Comparison of ENCODE assay signal across 7 mouse cellular contexts in the genomic region with DNA sequence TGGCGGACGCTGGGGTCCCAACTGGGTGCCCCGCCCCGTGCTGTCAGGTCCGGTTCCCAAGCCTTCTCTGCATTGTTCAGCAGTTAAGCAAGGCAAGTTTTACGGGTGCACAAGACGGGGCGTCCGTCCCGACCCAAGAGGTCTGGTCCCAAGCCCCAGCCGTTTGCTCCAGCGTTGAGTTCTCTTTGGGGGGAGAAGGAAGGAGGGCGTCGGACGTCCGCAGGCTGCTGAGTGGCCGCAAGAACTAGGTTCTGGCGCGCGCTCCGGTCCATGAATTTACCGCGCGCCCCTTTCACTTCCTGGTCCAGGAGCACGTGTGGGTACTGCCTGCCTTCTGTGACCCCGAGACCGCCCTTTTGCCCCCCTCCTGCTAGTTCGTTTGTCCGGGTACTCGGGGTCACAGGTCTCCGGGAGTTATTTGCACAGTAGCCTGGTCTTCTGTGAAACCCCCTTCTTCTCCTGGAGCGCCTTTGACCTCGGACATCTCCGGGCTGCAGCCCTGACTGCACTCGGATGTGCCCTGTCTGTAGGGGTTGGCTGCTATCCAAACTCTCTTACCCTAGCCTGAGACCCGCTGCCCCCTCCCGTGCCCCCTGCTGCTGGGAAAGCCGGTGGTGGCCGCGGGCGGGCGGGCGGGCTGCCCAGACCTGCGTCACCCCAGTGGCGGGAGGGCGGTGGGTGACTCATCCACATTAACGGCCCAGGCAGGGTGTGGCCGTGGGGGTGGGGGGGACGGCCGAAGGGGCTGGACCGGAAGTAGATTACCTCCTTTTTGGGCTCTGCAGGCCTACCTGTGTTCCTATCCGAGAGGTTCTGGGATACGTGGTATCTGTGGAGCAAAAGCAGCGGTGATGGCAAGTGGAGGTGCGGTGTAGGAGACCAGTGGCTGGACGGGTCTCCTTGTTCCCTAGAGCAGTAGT. TPM values are rescaled to one million over a fixed set of nuclear protein-coding genes. Genes with fewer than 3 reads are reported as not detected.
DNase-seq lines count a peak whose midpoint lies in the region; ATAC-seq and TF ChIP-seq lines count a peak whose summit lies in the region.

No protein-coding gene starts in this region.

- DNase-seq in Muller cell, postnatal 12 days (ENCODE audit: inconsistent ontology term) = peak; percentile 96
- DNase-seq in heart, adult 2 months = peak; percentile 79 to 83
- peak; percentile 73 for DNase-seq in kidney, adult 18-20 months
- DNase-seq in layer of hippocampus, postnatal 36 days = no peak

- peak; percentile 39; the same call in 1 of the 2 replicates for TF ChIP-seq POLR2A in heart, adult 2 months (IDR thresholded peaks at IDR 0.05; ENCODE audit: insufficient read depth, low read depth, low read length)
- no peak for TF ChIP-seq POLR2A in olfactory bulb, adult 2 months (IDR thresholded peaks at IDR 0.05; ENCODE audit: insufficient read depth, low read depth, low read length)

- peak; percentile 58; the same call in 1 of the 2 replicates for TF ChIP-seq EP300 in heart, adult 2 months (IDR thresholded peaks at IDR 0.05; ENCODE audit: insufficient read depth, low read depth, low read length)

- no peaks in the 10 kb centered on the region for H3K79me2 ChIP-seq in heart, adult 2 months (replicated peaks; ENCODE audit: control insufficient read depth, insufficient read depth, low read length)

- ATAC-seq in common myeloid progenitor, adult 5-6 weeks (replicated peaks; ENCODE audit: low read depth, poor library complexity, severe bottlenecking) = peak; percentile 14
- peak; percentile 29 for ATAC-seq in lung, embryonic 16.5 days (ENCODE audit: low read depth)

- H3K9me3 ChIP-seq in lung, embryonic 16.5 days (ENCODE audit: control insufficient read depth, low read length) = no peaks in the 10 kb centered on the region

- 2% methylated on average over 56 of the region's 56 CpGs for WGBS in heart, adult 2 months
- WGBS in lung, embryonic 16.5 days = 1% methylated on average over 56 of the region's 56 CpGs
- 4% methylated on average over 56 of the region's 56 CpGs for WGBS in olfactory bulb, adult 2 months

- H3K27me3 ChIP-seq in heart, adult 2 months (ENCODE audit: control insufficient read depth, insufficient read depth, low read length) = no peaks in the 10 kb centered on the region
- H3K27me3 ChIP-seq in lung, embryonic 16.5 days (ENCODE audit: control insufficient read depth, insufficient read depth, low read depth, low read length) = no peaks in the 10 kb centered on the region

- intact Hi-C loops in heart, adult 2 months (cut with DNase I) = loop anchor here (1.0 kb wide), 2 partner anchors 13 to 25 kb away; no protein-coding TSS in a partner anchor

- peak overlapping the region; percentile 61 for H3K4me2 ChIP-seq in lung, embryonic 16.5 days (ENCODE audit: low read depth, low read length)

- H3K9ac ChIP-seq in heart, adult 2 months (ENCODE audit: low read depth, low read length) = peak overlapping the region; percentile 96
- H3K9ac ChIP-seq in lung, embryonic 16.5 days (ENCODE audit: low read length) = peak overlapping the region; percentile 79

- 0 out of 2 replicates have a peak, but pooled peaks have one; percentile 2 for TF ChIP-seq CTCF in heart, adult 2 months (IDR thresholded peaks at IDR 0.05)
- TF ChIP-seq CTCF in olfactory bulb, adult 2 months (IDR thresholded peaks at IDR 0.05; ENCODE audit: insufficient read depth, low read depth, low read length) = no peak

- H3K27ac ChIP-seq in heart, adult 2 months = peak overlapping the region; percentile 96
- H3K27ac ChIP-seq in lung, embryonic 16.5 days (ENCODE audit: low read length) = peak overlapping the region; percentile 97
- H3K27ac ChIP-seq in olfactory bulb, adult 2 months (ENCODE audit: insufficient read depth, low read depth, low read length) = no peak overlapping the region

- H3K4me1 ChIP-seq in heart, adult 2 months (ENCODE audit: control insufficient read depth, insufficient read depth, low read length) = peaks cover 14% of the 10 kb centered on the region
- H3K4me1 ChIP-seq in lung, embryonic 16.5 days (replicated peaks; ENCODE audit: control insufficient read depth, insufficient read depth, low read length) = peaks cover 42% of the 10 kb centered on the region
- peaks cover 38% of the 10 kb centered on the region for H3K4me1 ChIP-seq in olfactory bulb, adult 2 months (ENCODE audit: control insufficient read depth, insufficient read depth, low read length)

- H3K36me3 ChIP-seq in heart, adult 2 months (ENCODE audit: control insufficient read depth, insufficient read depth, low read length) = 0 out of 2 replicates have a peak, but pooled peaks cover 2% of the 10 kb centered on the region
- peaks cover 10% of the 10 kb centered on the region for H3K36me3 ChIP-seq in lung, embryonic 16.5 days (ENCODE audit: control insufficient read depth, insufficient read depth, low read length)

- H3K4me3 ChIP-seq in heart, adult 2 months = peak overlapping the region; percentile 72
- H3K4me3 ChIP-seq in lung, embryonic 16.5 days (ENCODE audit: low read length) = peak overlapping the region; percentile 67
- peak overlapping the region; percentile 46 for H3K4me3 ChIP-seq in olfactory bulb, adult 2 months (ENCODE audit: insufficient read depth, low read depth, low read length)

RNA-seq across cellular contexts. Expression of a gene that starts 0.9 kb away (rescaled TPM):
- 212 and 241 TPM in 2 replicates for total RNA-seq in common myeloid progenitor, adult 5-6 weeks (2017)
- total RNA-seq in heart, adult 2 months (2021) = 10 to 100 TPM; 65.5 to 77.8 TPM
- 131 and 152 TPM in 2 replicates for polyA plus RNA-seq in heart, adult 2 months (2012; rRNA removed)
- polyA plus RNA-seq in lung, embryonic 16.5 days (2015; fragmentation: Nextera tagmentation; extraction: Ambion mirVana) = 662 and 695 TPM in 2 replicates
- polyA plus RNA-seq in olfactory bulb, adult 2 months (2012; ENCODE audit: insufficient read depth, insufficient read length, low replicate concordance, missing spikeins) = not detected in 2 replicates
- total RNA-seq in layer of hippocampus, postnatal 36 days (2021) = 1 to 10 TPM; 8.7 to 9.2 TPM

RNA-seq across cellular contexts. Expression of a gene that starts 19.1 kb away (rescaled TPM):
- total RNA-seq in common myeloid progenitor, adult 5-6 weeks (2017) = 0.14 and 2.2 TPM in 2 replicates
- total RNA-seq in heart, adult 2 months (2021) = under 1 TPM; 0.36 to 0.47 TPM
- polyA plus RNA-seq in heart, adult 2 months (2012; rRNA removed) = 2.1 and 3.8 TPM in 2 replicates
- 17.4 and 20.4 TPM in 2 replicates for polyA plus RNA-seq in lung, embryonic 16.5 days (2015; fragmentation: Nextera tagmentation; extraction: Ambion mirVana)
- polyA plus RNA-seq in olfactory bulb, adult 2 months (2012; ENCODE audit: insufficient read depth, insufficient read length, low replicate concordance, missing spikeins) = not detected in 2 replicates
- 10 to 100 TPM in 1 of 2 experiments, 1 to 10 TPM in 1; 8.0 to 10.7 TPM for total RNA-seq in layer of hippocampus, postnatal 36 days (2021)

RNA-seq across cellular contexts. Expression of a gene that starts 19.9 kb away (rescaled TPM):
- total RNA-seq in common myeloid progenitor, adult 5-6 weeks (2017) = 0.32 and 2.0 TPM in 2 replicates
- under 1 TPM; 0.39 to 0.52 TPM for total RNA-seq in heart, adult 2 months (2021)
- polyA plus RNA-seq in heart, adult 2 months (2012; rRNA removed) = 0.26 and 0.53 TPM in 2 replicates
- 15.4 and 19.2 TPM in 2 replicates for polyA plus RNA-seq in lung, embryonic 16.5 days (2015; fragmentation: Nextera tagmentation; extraction: Ambion mirVana)
- polyA plus RNA-seq in olfactory bulb, adult 2 months (2012; ENCODE audit: insufficient read depth, insufficient read length, low replicate concordance, missing spikeins) = not detected in 2 replicates
- 1 to 10 TPM; 4.0 to 5.5 TPM for total RNA-seq in layer of hippocampus, postnatal 36 days (2021)

RNA-seq across cellular contexts. Expression of a gene that starts 25.6 kb away (rescaled TPM):
- total RNA-seq in common myeloid progenitor, adult 5-6 weeks (2017) = not detected in 2 replicates
- total RNA-seq in heart, adult 2 months (2021) = 1 to 10 TPM; 1.2 to 2.3 TPM
- polyA plus RNA-seq in heart, adult 2 months (2012; rRNA removed) = 6.8 and 7.0 TPM in 2 replicates
- 0.57 and 0.64 TPM in 2 replicates for polyA plus RNA-seq in lung, embryonic 16.5 days (2015; fragmentation: Nextera tagmentation; extraction: Ambion mirVana)
- polyA plus RNA-seq in olfactory bulb, adult 2 months (2012; ENCODE audit: insufficient read depth, insufficient read length, low replicate concordance, missing spikeins) = not detected in 2 replicates
- total RNA-seq in layer of hippocampus, postnatal 36 days (2021) = under 1 TPM in 1 of 2 experiments, not detected in 1; 0.28 TPM

RNA-seq across cellular contexts. Expression of a gene that starts 55.0 kb away (rescaled TPM):
- total RNA-seq in common myeloid progenitor, adult 5-6 weeks (2017) = not detected in 2 replicates
- not detected for total RNA-seq in heart, adult 2 months (2021)
- not detected in 2 replicates for polyA plus RNA-seq in heart, adult 2 months (2012; rRNA removed)
- 0.11 and 0.34 TPM in 2 replicates for polyA plus RNA-seq in lung, embryonic 16.5 days (2015; fragmentation: Nextera tagmentation; extraction: Ambion mirVana)
- not detected in 2 replicates for polyA plus RNA-seq in olfactory bulb, adult 2 months (2012; ENCODE audit: insufficient read depth, insufficient read length, low replicate concordance, missing spikeins)
- under 1 TPM; 0.25 to 0.67 TPM for total RNA-seq in layer of hippocampus, postnatal 36 days (2021)

Comparison
In these comparisons a context has a peak if more than half of its experiments do, and no peak if none do; other contexts are left out.
1. DNase-seq: peak in Muller cell, postnatal 12 days (single experiment), heart, adult 2 months (2 of 2) and kidney, adult 18-20 months (single experiment); none in layer of hippocampus, postnatal 36 days (0 of 2).
2. RNA of a gene that starts 0.9 kb away (total RNA-seq): 212 to 241 TPM in common myeloid progenitor, adult 5-6 weeks and 65.5 to 77.8 TPM in heart, adult 2 months; 8.7 to 9.2 TPM in layer of hippocampus, postnatal 36 days; every median in the first group is over 4 times any median in the second.
3. Peak in every context shown above with its lines, with median percentiles within 50 percentile points of each other: H3K4me3 ChIP-seq.